Mouse (Mus musculus): ENCODE data around the gene Med15. TPM values are rescaled to one million over a fixed set of nuclear protein-coding genes. Genes with fewer than 3 reads are reported as not detected.
"Not testable (repeated sequence)": the region's sequence is repeated elsewhere in the genome, so short reads cannot be mapped to it uniquely, and the experiment has no call there.

Gene Med15
- polyA plus RNA-seq, 1 experiment = 105 TPM

- TF ChIP-seq POLR2A (IDR thresholded peaks at IDR 0.05; ENCODE audit: borderline replicate concordance, low read depth, low read length) (no peak), CTCF (IDR thresholded peaks at IDR 0.05; ENCODE audit: low read depth, low read length) (no peak)
- Histone ChIP-seq H3K4me1 (ENCODE audit: control insufficient read depth, insufficient read depth, low read length) (peaks cover 15% of the 10 kb centered on the region), H3K4me3 (ENCODE audit: insufficient read depth, low read length) (peak within 1 kb of the TSS; percentile 52), H3K27ac (ENCODE audit: insufficient read depth, low read depth, low read length) (peak within 1 kb of the TSS; percentile 6; the same call in 1 of the 2 replicates)
These were observed 26.7 kb upstream of the Med15 start, which contains the start of gene Klhl22 for GRCm38 (mm10) chr16:17759344-17759773. Gene Klhl22 (plus strand): TSS chr16:17759618.

- TF ChIP-seq POLR2A (IDR thresholded peaks at IDR 0.05; ENCODE audit: borderline replicate concordance, low read depth, low read length) (no peak), CTCF (IDR thresholded peaks at IDR 0.05; ENCODE audit: low read depth, low read length) (no peak)
- H3K4me3 ChIP-seq (ENCODE audit: insufficient read depth, low read length) = peak overlapping the region; percentile 52
- peaks cover 16% of the 10 kb centered on the region for H3K4me1 ChIP-seq (ENCODE audit: control insufficient read depth, insufficient read depth, low read length)
- H3K27ac ChIP-seq (ENCODE audit: insufficient read depth, low read depth, low read length) = peak overlapping the region; percentile 0; the same call in 1 of the 2 replicates
These were observed 26.2 kb upstream of the Med15 start for GRCm38 (mm10) chr16:17758902-17759301.

- no peak for TF ChIP-seq CTCF (IDR thresholded peaks at IDR 0.05; ENCODE audit: low read depth, low read length)
- TF ChIP-seq POLR2A (IDR thresholded peaks at IDR 0.05; ENCODE audit: borderline replicate concordance, low read depth, low read length) = no peak
- Histone ChIP-seq H3K4me3 (ENCODE audit: insufficient read depth, low read length) (no peak overlapping the region), H3K27ac (ENCODE audit: insufficient read depth, low read depth, low read length) (no peak overlapping the region), H3K4me1 (ENCODE audit: control insufficient read depth, insufficient read depth, low read length) (peaks cover 20% of the 10 kb centered on the region)
These were observed 25.1 kb upstream of the Med15 start for GRCm38 (mm10) chr16:17757756-17758155.

- Histone ChIP-seq H3K27ac (ENCODE audit: insufficient read depth, low read depth, low read length) (no peak overlapping the region), H3K4me1 (ENCODE audit: control insufficient read depth, insufficient read depth, low read length) (peaks cover 6% of the 10 kb centered on the region), H3K4me3 (ENCODE audit: insufficient read depth, low read length) (no peak overlapping the region)
- no peak for TF ChIP-seq POLR2A (IDR thresholded peaks at IDR 0.05; ENCODE audit: borderline replicate concordance, low read depth, low read length)
- TF ChIP-seq CTCF (IDR thresholded peaks at IDR 0.05; ENCODE audit: low read depth, low read length) = no peak
These were observed 21.0 kb upstream of the Med15 start for GRCm38 (mm10) chr16:17753686-17754085.

- no peak for TF ChIP-seq CTCF (IDR thresholded peaks at IDR 0.05; ENCODE audit: low read depth, low read length)
- TF ChIP-seq POLR2A (IDR thresholded peaks at IDR 0.05; ENCODE audit: borderline replicate concordance, low read depth, low read length) = no peak
- Histone ChIP-seq H3K27ac (ENCODE audit: insufficient read depth, low read depth, low read length) (no peak overlapping the region), H3K4me1 (ENCODE audit: control insufficient read depth, insufficient read depth, low read length) (peaks cover 5% of the 10 kb centered on the region; the same call in 1 of the 2 replicates), H3K4me3 (ENCODE audit: insufficient read depth, low read length) (no peak overlapping the region)
These were observed 20.3 kb upstream of the Med15 start for GRCm38 (mm10) chr16:17753001-17753400.

- Histone ChIP-seq H3K4me3 (ENCODE audit: insufficient read depth, low read length) (no peak overlapping the region), H3K4me1 (ENCODE audit: control insufficient read depth, insufficient read depth, low read length) (no peaks in the 10 kb centered on the region), H3K27ac (ENCODE audit: insufficient read depth, low read depth, low read length) (no peak overlapping the region)
- TF ChIP-seq CTCF (IDR thresholded peaks at IDR 0.05; ENCODE audit: low read depth, low read length) (no peak), POLR2A (IDR thresholded peaks at IDR 0.05; ENCODE audit: borderline replicate concordance, low read depth, low read length) (no peak)
These were observed 12.4 kb upstream of the Med15 start for GRCm38 (mm10) chr16:17745067-17745466.

- Histone ChIP-seq H3K4me1 (ENCODE audit: control insufficient read depth, insufficient read depth, low read length) (no peaks in the 10 kb centered on the region), H3K27ac (ENCODE audit: insufficient read depth, low read depth, low read length) (no peak overlapping the region), H3K4me3 (ENCODE audit: insufficient read depth, low read length) (no peak overlapping the region)
- TF ChIP-seq CTCF (IDR thresholded peaks at IDR 0.05; ENCODE audit: low read depth, low read length) (peak; percentile 87), POLR2A (IDR thresholded peaks at IDR 0.05; ENCODE audit: borderline replicate concordance, low read depth, low read length) (no peak)
These were observed 11.8 kb upstream of the Med15 start for GRCm38 (mm10) chr16:17744536-17744935.

GRCm38 (mm10) chr16:17743279-17743678, 10.6 kb upstream of the Med15 start:
- TF ChIP-seq CTCF (IDR thresholded peaks at IDR 0.05; ENCODE audit: low read depth, low read length) (no peak), POLR2A (IDR thresholded peaks at IDR 0.05; ENCODE audit: borderline replicate concordance, low read depth, low read length) (no peak)
- Histone ChIP-seq H3K27ac (ENCODE audit: insufficient read depth, low read depth, low read length) (no peak overlapping the region), H3K4me1 (ENCODE audit: control insufficient read depth, insufficient read depth, low read length) (no peaks in the 10 kb centered on the region), H3K4me3 (ENCODE audit: insufficient read depth, low read length) (no peak overlapping the region)

- H3K4me1 ChIP-seq (ENCODE audit: control insufficient read depth, insufficient read depth, low read length) = no peaks in the 10 kb centered on the region
- no peak overlapping the region for H3K27ac ChIP-seq (ENCODE audit: insufficient read depth, low read depth, low read length)
- no peak overlapping the region for H3K4me3 ChIP-seq (ENCODE audit: insufficient read depth, low read length)
- TF ChIP-seq POLR2A (IDR thresholded peaks at IDR 0.05; ENCODE audit: borderline replicate concordance, low read depth, low read length) = no peak
These were observed 10.1 kb upstream of the Med15 start for GRCm38 (mm10) chr16:17742810-17743209.

- no peak for TF ChIP-seq POLR2A (IDR thresholded peaks at IDR 0.05; ENCODE audit: borderline replicate concordance, low read depth, low read length)
- TF ChIP-seq CTCF (IDR thresholded peaks at IDR 0.05; ENCODE audit: low read depth, low read length) = no peak
- Histone ChIP-seq H3K4me3 (ENCODE audit: insufficient read depth, low read length) (no peak overlapping the region), H3K4me1 (ENCODE audit: control insufficient read depth, insufficient read depth, low read length) (no peaks in the 10 kb centered on the region), H3K27ac (ENCODE audit: insufficient read depth, low read depth, low read length) (no peak overlapping the region)
These were observed 7.4 kb upstream of the Med15 start for GRCm38 (mm10) chr16:17740080-17740479.

- H3K4me3 ChIP-seq (ENCODE audit: insufficient read depth, low read length) = no peak overlapping the region
- no peak overlapping the region for H3K27ac ChIP-seq (ENCODE audit: insufficient read depth, low read depth, low read length)
- TF ChIP-seq CTCF (IDR thresholded peaks at IDR 0.05; ENCODE audit: low read depth, low read length) = no peak
- no peak for TF ChIP-seq POLR2A (IDR thresholded peaks at IDR 0.05; ENCODE audit: borderline replicate concordance, low read depth, low read length)
- no peaks in the 10 kb centered on the region for H3K4me1 ChIP-seq (ENCODE audit: control insufficient read depth, insufficient read depth, low read length)
These were observed 3.5 kb upstream of the Med15 start for GRCm38 (mm10) chr16:17736156-17736555.

GRCm38 (mm10) chr16:17734872-17735271, 2.2 kb upstream of the Med15 start:
- H3K4me3 ChIP-seq (ENCODE audit: insufficient read depth, low read length); H3K4me1 ChIP-seq (ENCODE audit: control insufficient read depth, insufficient read depth, low read length); H3K27ac ChIP-seq (ENCODE audit: insufficient read depth, low read depth, low read length): not testable (repeated sequence)

Measured in bone marrow macrophage, adult 2 months (primary cell).